Mouse (Mus musculus) intestine, embryonic 15.5 days (tissue): ENCODE measurements at regions not wholly inside any gene's neighbourhood (a gene's known extent, or its start where the extent isn't known, plus 50 kb on each side); places are given as distances from the start of the nearest gene placed in this dataset.
A peak's percentile ranks its signal among the peaks of the same experiment; 100 is the strongest.

Source experiments
- ATAC-seq: fragments of 200-750 bp; cut with Nextera tagmentation; 2 replicates; pipeline ENCODE4 v1.8.0; 2017; ENCODE audit warnings: moderate TSS enrichment, moderate library complexity
- H3K27ac ChIP-seq: fragments of 300-500 bp; sonication (generic); 2 replicates; pipeline ENCODE4 v1.5.1; 2015; ENCODE audit warnings: mild to moderate bottlenecking, inconsistent platforms
- H3K27me3 ChIP-seq: fragments of 300-500 bp; sonication (generic); replicated peaks from 2 replicates; pipeline ENCODE4 v1.6.1; 2015; ENCODE audit warnings: inconsistent platforms
- H3K36me3 ChIP-seq: fragments of 300-500 bp; sonication (generic); 2 replicates; pipeline ENCODE4 v1.6.1; 2015; ENCODE audit warnings: inconsistent platforms
- H3K4me1 ChIP-seq: fragments of 300-500 bp; sonication (generic); replicated peaks from 2 replicates; pipeline ENCODE4 v1.6.1; 2015; ENCODE audit warnings: inconsistent platforms
- H3K4me2 ChIP-seq: fragments of 300-500 bp; sonication (generic); replicated peaks from 2 replicates; pipeline ENCODE4 v1.6.1; 2015; ENCODE audit warnings: mild to moderate bottlenecking, inconsistent platforms
- H3K4me3 ChIP-seq: fragments of 300-500 bp; sonication (generic); replicated peaks from 2 replicates; pipeline ENCODE4 v1.5.1; 2015; ENCODE audit warnings: inconsistent platforms
- H3K9ac ChIP-seq: fragments of 300-500 bp; sonication (generic); 2 replicates; pipeline ENCODE4 v1.6.1; 2015; ENCODE audit warnings: inconsistent platforms
- H3K9me3 ChIP-seq: fragments of 300-500 bp; sonication (generic); 2 replicates; pipeline ENCODE4 v1.6.1; 2016; ENCODE audit warnings: inconsistent platforms
- WGBS: fragments of 180-500 bp; shearing (Covaris S2); methylation state at CpG from one replicate; pipeline ENCODE4 v1.1.7; 2015; 5-methylcytosine and 5-hydroxymethylcytosine counted together

GRCm38 (mm10) chr16:64275420-64275819, 326.8 kb downstream of the Csnka2ip start:
- Histone ChIP-seq H3K4me3 (no peak overlapping the region), H3K4me2 (no peak overlapping the region), H3K4me1 (no peaks in the 10 kb centered on the region), H3K27me3 (no peaks in the 10 kb centered on the region), H3K27ac (no peak overlapping the region), H3K9ac (no peak overlapping the region), H3K36me3 (no peaks in the 10 kb centered on the region), H3K9me3 (no peaks in the 10 kb centered on the region)
- WGBS = 77% methylated on average over 5 of the region's 5 CpGs
- ATAC-seq = no peak

GRCm38 (mm10) chr16:64264960-64265736, 337.1 kb downstream of the Csnka2ip start:
- Histone ChIP-seq H3K27ac (no peak overlapping the region), H3K4me2 (no peak overlapping the region), H3K4me3 (no peak overlapping the region), H3K9ac (no peak overlapping the region), H3K27me3 (no peaks in the 10 kb centered on the region), H3K36me3 (no peaks in the 10 kb centered on the region), H3K9me3 (no peaks in the 10 kb centered on the region), H3K4me1 (no peaks in the 10 kb centered on the region)
- no peak for ATAC-seq
- 79% methylated on average over 11 of the region's 11 CpGs for WGBS

GRCm38 (mm10) chr16:64251155-64251554, 351.1 kb downstream of the Csnka2ip start:
- Histone ChIP-seq H3K4me3 (no peak overlapping the region), H3K27me3 (no peaks in the 10 kb centered on the region), H3K27ac (no peak overlapping the region), H3K4me2 (no peak overlapping the region), H3K36me3 (no peaks in the 10 kb centered on the region), H3K9me3 (no peaks in the 10 kb centered on the region), H3K9ac (no peak overlapping the region), H3K4me1 (no peaks in the 10 kb centered on the region)
- 66% methylated on average over 1 of the region's 1 CpGs for WGBS
- ATAC-seq = no peak

- WGBS = 77% methylated on average over 4 of the region's 4 CpGs
- Histone ChIP-seq H3K4me1 (no peaks in the 10 kb centered on the region), H3K4me3 (no peak overlapping the region), H3K27ac (no peak overlapping the region), H3K27me3 (no peaks in the 10 kb centered on the region), H3K36me3 (no peaks in the 10 kb centered on the region), H3K4me2 (no peak overlapping the region), H3K9me3 (no peaks in the 10 kb centered on the region), H3K9ac (no peak overlapping the region)
- no peak for ATAC-seq
These were observed 353.5 kb downstream of the Csnka2ip start for GRCm38 (mm10) chr16:64248743-64249142.

- H3K27me3 ChIP-seq = no peaks in the 10 kb centered on the region
- H3K4me1 ChIP-seq = no peaks in the 10 kb centered on the region
- no peaks in the 10 kb centered on the region for H3K9me3 ChIP-seq
- H3K4me2 ChIP-seq = no peak overlapping the region
- WGBS = 88% methylated on average over 1 of the region's 1 CpGs
- H3K4me3 ChIP-seq = no peak overlapping the region
- H3K27ac ChIP-seq = no peak overlapping the region
- ATAC-seq = no peak
- no peak overlapping the region for H3K9ac ChIP-seq
- H3K36me3 ChIP-seq = no peaks in the 10 kb centered on the region
These were observed 356.3 kb downstream of the Csnka2ip start for GRCm38 (mm10) chr16:64245942-64246341.

- H3K9me3 ChIP-seq = no peaks in the 10 kb centered on the region
- H3K36me3 ChIP-seq = no peaks in the 10 kb centered on the region
- no peaks in the 10 kb centered on the region for H3K27me3 ChIP-seq
- H3K4me3 ChIP-seq = no peak overlapping the region
- 83% methylated on average over 3 of the region's 3 CpGs for WGBS
- no peak overlapping the region for H3K4me2 ChIP-seq
- H3K27ac ChIP-seq = no peak overlapping the region
- no peaks in the 10 kb centered on the region for H3K4me1 ChIP-seq
- no peak overlapping the region for H3K9ac ChIP-seq
- no peak for ATAC-seq
These were observed 360.4 kb upstream of the Epha3 start for GRCm38 (mm10) chr16:64224336-64224735.

GRCm38 (mm10) chr16:64216671-64217070, 352.7 kb upstream of the Epha3 start:
- Histone ChIP-seq H3K27me3 (no peaks in the 10 kb centered on the region), H3K4me1 (no peaks in the 10 kb centered on the region), H3K36me3 (no peaks in the 10 kb centered on the region), H3K4me2 (no peak overlapping the region), H3K27ac (no peak overlapping the region), H3K9me3 (no peaks in the 10 kb centered on the region), H3K9ac (no peak overlapping the region), H3K4me3 (no peak overlapping the region)
- ATAC-seq = no peak
- 84% methylated on average over 5 of the region's 5 CpGs for WGBS

- Histone ChIP-seq H3K4me2 (no peak overlapping the region), H3K9me3 (no peaks in the 10 kb centered on the region), H3K4me3 (no peak overlapping the region), H3K4me1 (no peaks in the 10 kb centered on the region), H3K27ac (no peak overlapping the region), H3K27me3 (no peaks in the 10 kb centered on the region), H3K36me3 (no peaks in the 10 kb centered on the region), H3K9ac (no peak overlapping the region)
- 82% methylated on average over 1 of the region's 1 CpGs for WGBS
- ATAC-seq = no peak
These were observed 347.9 kb upstream of the Epha3 start for GRCm38 (mm10) chr16:64211895-64212294.

- Histone ChIP-seq H3K9me3 (no peaks in the 10 kb centered on the region), H3K36me3 (no peaks in the 10 kb centered on the region), H3K4me2 (no peak overlapping the region), H3K4me1 (no peaks in the 10 kb centered on the region), H3K27ac (no peak overlapping the region), H3K27me3 (no peaks in the 10 kb centered on the region), H3K4me3 (no peak overlapping the region), H3K9ac (no peak overlapping the region)
- WGBS = 43% methylated on average over 8 of the region's 8 CpGs
- ATAC-seq = 0 out of 2 replicates have a peak, but pooled peaks have one; percentile 34
These were observed 302.9 kb upstream of the Epha3 start for GRCm38 (mm10) chr16:64166676-64167407.

- WGBS = 80% methylated on average over 2 of the region's 2 CpGs
These were observed 302.1 kb upstream of the Epha3 start for GRCm38 (mm10) chr16:64166036-64166435.

GRCm38 (mm10) chr16:64145687-64146535, 281.9 kb upstream of the Epha3 start:
- Histone ChIP-seq H3K9ac (no peak overlapping the region), H3K4me2 (no peak overlapping the region), H3K4me1 (no peaks in the 10 kb centered on the region), H3K4me3 (no peak overlapping the region), H3K27me3 (no peaks in the 10 kb centered on the region), H3K27ac (no peak overlapping the region), H3K36me3 (no peaks in the 10 kb centered on the region), H3K9me3 (no peaks in the 10 kb centered on the region)
- ATAC-seq = peak; percentile 63; the same call in 1 of the 2 replicates
- 60% methylated on average over 14 of the region's 14 CpGs for WGBS

More at GRCm38 (mm10) chr16:64166036-64166435, 302.1 kb upstream of the Epha3 start:
- ATAC-seq = no peak
- no peaks in the 10 kb centered on the region for H3K36me3 ChIP-seq
- no peak overlapping the region for H3K4me2 ChIP-seq
- no peak overlapping the region for H3K9ac ChIP-seq
- no peaks in the 10 kb centered on the region for H3K4me1 ChIP-seq
- no peaks in the 10 kb centered on the region for H3K9me3 ChIP-seq
- no peak overlapping the region for H3K27ac ChIP-seq
- H3K4me3 ChIP-seq = no peak overlapping the region
- H3K27me3 ChIP-seq = no peaks in the 10 kb centered on the region
